Mouse (Mus musculus): ENCODE measurements around the gene Tbc1d1.

- no peak for TF ChIP-seq CTCF (IDR thresholded peaks at IDR 0.05; ENCODE audit: borderline replicate concordance, control insufficient read depth, extremely low read depth, insufficient read depth, low read length, poor library complexity)
- no peak for TF ChIP-seq POLR2A (IDR thresholded peaks at IDR 0.05; ENCODE audit: control insufficient read depth, extremely low read depth, insufficient read depth, low read length, poor library complexity)
Observed at GRCm38 (mm10) chr5:64212206-64212605, 56.1 kb downstream of the Tbc1d1 start.
